Mouse (Mus musculus): Measurements from ENCODE around the gene Cited2. TPM values are rescaled to one million over a fixed set of nuclear protein-coding genes. Genes with fewer than 3 reads are reported as not detected.

Gene Cited2
- total RNA-seq (2021): 10 to 100 TPM; 37.6 to 41.5 TPM
- long read RNA-seq, experiment 1, transcript Cited2-203 (1 exons, 2,411 nt): minor isoform, 10 of 50 reads
- long read RNA-seq, experiment 1, transcript Cited2-201 (2 exons, 1,979 nt): major isoform, 38 of 50 reads
- long read RNA-seq, experiment 1, partial matches to known transcripts: 0 of 50 reads
- long read RNA-seq, experiment 1, other reads (novel, unspliced or antisense): 0 of 50 reads
- long read RNA-seq, experiment 2, transcript Cited2-201 (2 exons, 1,979 nt): major isoform, 49 of 67 reads
- long read RNA-seq, experiment 2, transcript Cited2-203 (1 exons, 2,411 nt): minor isoform, 18 of 67 reads
- long read RNA-seq, experiment 2, partial matches to known transcripts: 0 of 67 reads
- long read RNA-seq, experiment 2, other reads (novel, unspliced or antisense): 0 of 67 reads

DNA sequence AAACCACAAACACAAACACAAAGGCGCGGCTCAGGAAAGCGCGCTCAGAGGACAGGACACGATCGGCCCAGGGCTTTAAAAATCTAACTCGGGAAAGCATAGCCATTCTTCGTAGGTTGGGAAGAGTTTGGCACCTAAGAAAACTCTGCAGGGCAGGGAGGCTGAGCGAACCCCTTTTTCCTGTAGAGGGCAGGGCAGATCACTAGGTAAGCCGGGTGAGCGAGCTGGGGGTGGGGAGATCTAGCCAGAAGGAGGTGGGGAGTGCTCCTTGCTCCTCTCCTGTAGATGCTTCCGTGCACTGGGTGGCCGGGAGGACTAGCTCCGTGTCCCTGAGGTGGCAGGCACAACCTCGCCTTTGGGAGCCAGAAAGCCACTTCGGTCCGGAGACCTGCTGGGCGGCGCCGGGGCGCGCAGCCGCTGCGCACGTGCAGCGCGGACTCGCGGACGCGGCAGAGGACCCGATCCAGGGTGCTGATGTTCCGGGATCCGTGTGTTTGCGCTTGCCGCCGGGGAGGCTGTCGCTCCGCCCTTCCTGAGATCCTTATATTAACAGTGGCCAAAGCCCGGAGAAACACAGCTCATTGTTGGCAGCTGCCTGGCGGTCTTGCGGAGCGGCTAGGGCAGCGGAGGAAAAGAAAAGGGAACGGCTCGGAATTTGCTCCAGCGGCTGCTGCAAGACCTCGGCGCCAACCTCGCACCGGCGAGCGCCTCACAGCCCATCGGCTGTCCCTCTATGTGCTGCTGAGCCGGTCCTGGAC is at the start of gene Cited2:
TSS of gene Cited2 (plus strand) at position 566 of the 758 bp plus-strand sequence.
- DNase-seq (ENCODE audit: low spot score in 2 of 2): peak; percentile 94 to 97

DNA sequence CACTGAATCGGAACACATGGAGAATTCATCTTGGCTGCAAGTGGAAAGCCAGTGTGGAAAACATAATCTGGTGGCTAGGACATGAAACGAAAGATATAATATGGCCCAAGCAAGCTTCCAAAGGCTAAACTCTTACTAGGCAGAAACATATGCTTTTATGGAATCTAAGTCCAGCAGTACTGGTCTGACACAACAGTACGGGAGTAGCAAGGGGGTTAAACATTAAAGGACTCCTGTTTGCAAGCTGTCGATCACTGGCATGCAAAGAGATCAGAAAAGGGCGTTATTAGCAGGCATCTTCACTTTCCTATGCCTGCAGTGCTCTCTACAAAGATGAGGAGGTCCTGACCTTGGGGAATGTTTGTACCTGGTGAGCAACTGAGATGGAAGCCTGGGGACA is 48.6 kb upstream of the Cited2 start:
- no peak for DNase-seq (ENCODE audit: low spot score in 2 of 2)

GRCm38 (mm10) chr10:17674869-17675268 is 48.1 kb upstream of the Cited2 start:
- no peak for DNase-seq (ENCODE audit: low spot score in 2 of 2)

DNA sequence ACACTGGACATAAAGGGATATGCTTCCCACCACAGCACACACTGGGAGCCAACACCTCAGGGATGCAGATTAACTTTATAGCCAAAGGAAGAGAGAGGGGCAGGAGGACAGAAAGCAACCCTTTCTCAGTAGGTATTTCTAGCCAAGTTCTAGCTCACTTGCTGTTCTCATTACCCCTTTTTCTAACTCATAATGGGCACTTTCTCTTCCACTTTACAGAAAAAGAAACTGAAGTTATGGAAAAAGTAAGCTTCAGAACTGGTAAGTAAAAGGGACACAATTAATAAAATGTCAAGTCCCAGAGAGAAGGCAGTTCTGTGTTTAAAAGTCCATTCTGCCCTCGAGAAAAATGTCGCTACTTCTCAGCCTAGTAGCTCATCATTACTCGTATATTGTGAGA is 46.6 kb upstream of the Cited2 start:
- DNase-seq (ENCODE audit: low spot score in 2 of 2): no peak

GRCm38 (mm10) chr10:17677308-17677707 is 45.7 kb upstream of the Cited2 start:
- DNase-seq (ENCODE audit: low spot score in 2 of 2): no peak

GRCm38 (mm10) chr10:17680432-17681382 is 42.3 kb upstream of the Cited2 start:
- DNase-seq (ENCODE audit: low spot score in 2 of 2): no peak

DNA sequence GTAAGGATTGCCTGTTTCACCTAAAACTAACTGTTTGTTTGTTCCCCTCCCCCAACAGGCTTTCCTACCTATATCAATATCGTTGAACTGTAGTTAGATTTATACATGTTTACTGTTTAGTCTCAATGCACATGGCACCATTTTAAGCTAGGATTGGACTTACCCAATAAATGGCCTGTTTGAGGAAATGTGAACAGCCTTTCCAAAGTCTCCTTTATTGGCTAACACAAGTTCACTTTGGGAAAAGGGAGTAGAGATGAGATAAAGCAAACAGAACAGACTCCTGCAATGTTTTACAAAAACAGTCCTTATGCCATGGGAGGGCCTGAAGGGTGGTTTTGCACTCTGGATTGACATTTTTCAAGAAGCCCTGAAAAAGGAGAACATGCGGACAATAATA is 41.6 kb upstream of the Cited2 start:
- DNase-seq (ENCODE audit: low spot score in 2 of 2): no peak

- no peak for DNase-seq (ENCODE audit: low spot score in 2 of 2)
These were observed 39.1 kb upstream of the Cited2 start for GRCm38 (mm10) chr10:17683852-17684428.

DNA sequence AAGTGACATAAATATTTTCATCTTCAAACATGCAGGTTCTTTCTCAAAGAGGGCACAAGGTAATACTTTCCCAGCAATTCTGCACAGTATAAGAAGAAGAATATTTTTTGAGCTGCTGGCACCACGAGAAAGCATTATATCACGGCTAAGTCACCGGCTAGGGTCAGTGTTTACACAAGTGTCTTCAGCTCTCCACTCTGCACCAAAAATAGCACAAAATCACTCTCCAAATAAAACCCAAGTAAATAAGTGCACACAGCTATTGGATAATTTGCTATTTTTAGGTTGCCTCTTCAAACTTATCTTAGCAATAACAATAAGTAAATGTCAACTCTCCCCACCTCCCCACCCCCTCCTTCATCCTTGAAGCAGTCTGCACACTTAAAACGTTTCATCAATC is 33.2 kb upstream of the Cited2 start:
- DNase-seq (ENCODE audit: low spot score in 2 of 2): no peak

DNA sequence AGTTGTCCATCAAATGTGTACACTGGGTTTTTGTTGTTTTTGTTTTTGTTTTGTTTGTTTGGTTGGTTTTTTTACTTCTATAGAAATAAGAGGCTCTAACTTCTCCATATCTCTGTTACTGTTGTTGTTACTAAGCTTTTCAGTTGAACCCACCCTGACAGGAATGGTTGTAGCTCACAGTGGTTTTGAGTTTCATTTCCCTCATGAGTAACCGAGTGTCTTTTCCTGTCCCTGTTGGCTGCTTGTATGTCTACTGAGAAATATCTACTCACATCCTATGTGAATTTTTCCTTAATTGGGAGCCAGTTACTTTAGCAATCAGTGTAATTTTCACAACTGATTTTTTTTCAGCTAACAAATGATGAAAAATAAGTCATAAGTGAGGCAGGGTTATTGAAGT is 31.3 kb upstream of the Cited2 start:
- no peak for DNase-seq (ENCODE audit: low spot score in 2 of 2)

DNA sequence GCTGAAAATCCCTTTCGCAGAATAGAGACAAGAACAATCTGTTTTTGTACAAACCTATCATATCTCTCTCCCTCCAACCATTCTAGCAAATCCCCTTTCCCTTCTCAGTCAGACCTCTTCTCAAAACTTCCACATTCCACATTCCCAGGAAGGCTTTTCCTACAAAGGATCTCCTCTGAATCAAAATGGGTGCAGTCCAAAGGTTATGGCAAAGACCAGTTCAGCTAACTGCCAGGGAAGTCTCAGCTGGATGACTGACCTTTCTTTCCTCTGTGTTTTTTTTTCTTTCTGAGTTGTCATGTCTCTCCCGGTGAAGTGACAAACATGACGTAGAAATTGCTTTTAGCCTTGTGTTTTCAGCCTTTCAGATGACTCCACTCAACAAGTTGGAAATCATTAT is 27.2 kb upstream of the Cited2 start:
- DNase-seq (ENCODE audit: low spot score in 2 of 2): no peak

- DNase-seq (ENCODE audit: low spot score in 2 of 2): no peak
These were observed 25.4 kb upstream of the Cited2 start for GRCm38 (mm10) chr10:17697376-17698265.

- DNase-seq (ENCODE audit: low spot score in 2 of 2): no peak
These were observed 17.5 kb upstream of the Cited2 start for GRCm38 (mm10) chr10:17705466-17705973.

GRCm38 (mm10) chr10:17710753-17711152 is 12.3 kb upstream of the Cited2 start:
- DNase-seq (ENCODE audit: low spot score in 2 of 2): no peak

DNA sequence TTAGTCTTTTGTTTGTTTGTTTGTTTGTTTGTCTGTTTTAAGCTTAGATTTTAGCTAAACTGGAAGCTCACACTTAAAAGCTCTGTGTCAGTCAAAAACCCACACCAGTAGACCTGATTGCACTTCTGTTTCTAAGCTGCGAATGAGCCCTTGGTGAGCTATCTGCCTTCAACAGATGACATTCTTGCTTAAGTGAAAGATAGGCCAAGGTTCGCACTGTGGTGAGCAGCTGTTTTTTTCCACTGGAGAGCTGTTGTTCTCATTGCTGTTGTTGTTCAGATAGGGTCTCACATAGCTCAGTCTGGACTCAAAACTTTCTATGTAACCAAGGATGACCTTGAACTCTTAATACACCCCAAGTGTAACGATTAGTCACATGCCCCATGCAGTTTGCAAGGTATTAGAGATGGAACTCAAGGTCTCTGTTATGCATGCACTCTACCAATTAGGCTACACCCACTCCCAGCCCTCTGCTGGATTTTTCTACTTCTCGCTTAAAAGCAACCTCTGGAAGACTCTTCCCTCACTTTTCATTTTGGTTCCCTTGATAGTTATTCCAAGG is 3.9 kb upstream of the Cited2 start:
- DNase-seq (ENCODE audit: low spot score in 2 of 2): no peak

DNA sequence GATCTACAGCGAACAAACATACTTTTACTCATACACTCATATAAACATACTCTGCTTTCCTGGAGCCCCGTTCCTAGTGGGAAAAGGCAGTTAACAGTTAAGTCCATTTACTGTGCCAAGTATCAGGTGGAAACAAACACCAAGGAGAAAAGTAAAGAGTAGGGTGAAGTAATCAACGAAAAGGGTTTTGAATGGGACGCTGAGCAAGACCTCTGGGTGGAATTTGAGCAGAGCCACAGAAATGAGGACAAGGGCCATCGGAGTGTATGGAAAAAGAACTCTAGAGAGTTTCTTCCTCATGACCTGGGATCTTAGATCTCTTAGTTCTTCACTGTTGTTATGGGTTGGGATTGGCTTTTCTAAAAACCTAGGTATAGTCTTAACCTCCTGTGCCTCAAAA is 3.4 kb upstream of the Cited2 start:
- no peak for DNase-seq (ENCODE audit: low spot score in 2 of 2)

GRCm38 (mm10) chr10:17720891-17721601 is 2.0 kb upstream of the Cited2 start:
- no peak for DNase-seq (ENCODE audit: low spot score in 2 of 2)

- peak in 1 of 2 experiments; percentile 39 for DNase-seq (ENCODE audit: low spot score in 2 of 2)
These were observed 1.4 kb upstream of the Cited2 start for GRCm38 (mm10) chr10:17721602-17722121.

Measured in gastrocnemius, postnatal 4 days (tissue).